Mouse (Mus musculus) bone marrow macrophage, adult 2 months (primary cell): ENCODE data around the gene Megf11.

Experiments used
- CTCF ChIP-seq: IDR thresholded peaks from 2 replicates; pipeline ENCODE4 v1.5.1; 2012; ENCODE audit warnings: low read depth, mild to moderate bottlenecking, low read length, moderate library complexity
- POLR2A ChIP-seq: IDR thresholded peaks from 2 replicates; pipeline ENCODE4 v1.6.1; 2012; ENCODE audit warnings: mild to moderate bottlenecking, low read depth, low read length, borderline replicate concordance

GRCm38 (mm10) chr9:64447522-64447921, 62.1 kb downstream of the Megf11 start:
- TF ChIP-seq CTCF (no peak), POLR2A (no peak)
